Mouse (Mus musculus): ENCODE data around the gene Ror1.

Gene Ror1

DNA sequence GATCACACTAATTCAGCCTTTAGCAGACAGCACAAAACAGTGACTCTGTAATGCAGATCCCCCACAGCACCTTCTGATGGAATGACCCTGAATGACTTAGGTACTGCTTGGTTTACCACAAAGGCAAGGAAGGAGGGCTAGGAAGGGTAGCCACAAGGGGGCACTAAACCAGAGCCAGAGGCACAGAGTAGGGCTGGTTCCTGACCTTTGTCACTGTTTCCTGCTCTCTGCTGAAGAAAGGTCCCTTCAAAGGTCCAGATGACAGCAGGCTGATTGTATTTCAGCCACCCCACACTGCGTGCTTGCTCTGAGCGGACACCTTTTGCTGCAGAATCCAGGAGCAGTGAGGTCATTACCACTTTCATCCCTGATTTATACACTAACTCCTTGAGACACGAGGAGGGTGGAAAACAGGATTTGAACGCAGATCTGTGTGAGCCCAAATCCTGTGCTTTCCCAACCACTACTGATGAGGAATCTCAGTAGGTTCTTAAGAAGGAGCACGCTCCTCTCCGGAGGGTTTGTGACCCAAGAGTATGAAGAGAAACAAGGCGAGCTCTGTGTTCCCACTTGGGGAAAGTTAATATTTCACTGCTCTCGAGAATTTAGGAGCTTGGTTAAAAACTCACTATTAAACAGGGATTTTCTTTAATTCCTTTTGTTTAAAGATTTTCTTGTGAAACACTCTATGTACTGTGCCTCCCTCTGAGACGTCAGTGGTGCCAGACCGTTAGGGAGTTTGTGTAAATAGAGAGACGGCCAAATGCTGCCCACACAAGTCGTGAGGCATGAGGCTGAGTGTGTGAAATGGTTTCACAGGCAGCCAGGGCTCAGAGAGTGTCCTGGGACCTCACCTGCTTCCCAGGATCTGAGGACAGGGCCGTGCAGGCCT is 119.0 kb downstream of the Ror1 start:
- DNase-seq (ENCODE audit: low read depth): no peak

DNA sequence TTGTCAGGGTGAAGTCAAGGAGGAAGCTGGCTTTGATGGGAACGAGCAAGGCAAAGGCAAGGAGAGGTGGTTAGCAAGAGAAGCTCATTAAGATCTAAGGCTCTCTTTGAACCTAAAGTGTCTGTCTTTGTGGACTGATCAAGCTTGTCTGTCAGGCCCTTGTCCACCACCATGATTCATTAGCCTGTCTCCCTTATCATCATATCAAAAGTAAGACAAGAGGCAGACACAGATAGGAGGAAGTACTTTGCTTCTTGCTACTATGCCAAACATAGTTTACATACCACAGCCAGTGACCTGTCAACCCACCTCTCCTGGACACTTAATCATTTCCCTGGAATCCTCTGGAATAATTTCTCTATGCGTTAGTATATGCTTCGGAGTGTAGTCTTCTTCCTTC is 121.0 kb downstream of the Ror1 start:
- no peak for DNase-seq (ENCODE audit: low read depth)

DNA sequence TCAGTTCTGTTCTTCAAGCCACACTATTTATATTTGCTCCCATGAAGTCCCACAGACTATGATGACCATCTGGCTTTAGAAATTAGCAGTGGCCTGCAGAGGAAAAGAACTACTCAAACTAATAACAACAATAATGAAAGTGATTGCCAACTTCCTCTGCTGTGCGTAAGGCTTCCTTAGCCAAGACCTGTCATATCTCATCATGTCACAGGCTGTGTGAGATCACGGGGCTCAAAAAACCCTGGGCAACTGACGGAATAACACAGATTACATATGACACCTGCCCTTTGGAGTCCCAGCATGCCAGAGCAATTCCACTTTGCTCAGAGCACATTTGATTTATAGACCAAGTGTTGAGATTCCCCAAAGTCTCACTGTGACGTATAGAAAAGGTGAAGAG is 123.4 kb downstream of the Ror1 start:
- DNase-seq (ENCODE audit: low read depth): no peak

DNA sequence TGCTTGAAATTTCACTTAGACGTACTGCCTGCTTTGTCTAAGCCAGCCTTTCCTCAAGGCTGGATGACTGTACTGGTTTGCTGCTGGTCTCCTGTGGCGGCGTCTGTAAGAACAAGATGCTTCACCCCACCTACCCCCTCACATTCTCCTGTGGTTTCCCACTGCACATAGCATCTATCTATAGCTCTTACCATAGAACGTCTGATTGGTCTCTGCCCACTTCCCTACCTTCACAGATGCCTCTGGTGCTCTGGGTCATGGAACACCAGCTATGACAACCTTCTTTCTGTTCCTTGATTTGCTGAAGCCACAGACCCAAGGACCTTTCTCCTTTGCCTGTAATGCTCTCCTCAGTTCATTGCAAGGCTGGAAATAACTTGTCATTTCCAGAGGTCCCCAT is 124.0 kb downstream of the Ror1 start:
- DNase-seq (ENCODE audit: low read depth): peak; percentile 2

DNA sequence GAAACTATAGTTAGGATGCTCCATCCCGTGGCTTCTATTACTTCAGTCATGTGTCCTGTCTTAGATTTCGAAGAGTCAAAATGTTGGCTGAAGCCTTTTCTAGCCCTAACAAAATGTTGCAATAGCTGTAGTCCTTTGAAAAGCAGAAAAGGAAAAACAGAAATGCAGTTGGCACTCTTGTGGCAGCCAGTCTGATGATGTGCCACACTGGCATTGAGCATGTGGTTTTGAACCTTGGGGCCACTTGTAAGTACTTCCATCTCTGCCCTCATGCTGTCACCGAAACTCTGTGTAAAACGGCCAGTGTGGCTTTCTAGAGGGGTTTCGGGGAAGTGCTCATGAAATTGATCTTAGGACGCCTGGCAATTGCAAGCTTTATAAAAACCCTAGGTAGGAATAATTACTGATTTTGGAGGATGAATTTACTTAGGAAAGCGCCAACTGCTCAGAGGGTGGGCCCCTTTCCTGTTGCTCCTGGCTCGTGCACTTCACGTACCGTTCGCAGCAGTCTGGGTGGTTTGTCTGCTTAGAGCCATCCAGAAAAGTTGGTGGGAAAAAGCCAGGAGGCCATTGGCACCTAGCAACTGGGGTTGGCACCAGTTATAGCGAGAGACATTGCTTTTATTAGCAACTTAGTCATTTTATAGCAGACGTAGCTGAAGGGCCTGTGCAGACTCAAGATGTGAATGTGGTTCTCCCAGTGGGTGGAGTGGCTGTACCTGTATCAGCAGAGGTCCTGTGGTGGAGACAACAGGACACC is 126.6 kb downstream of the Ror1 start:
- no peak for DNase-seq (ENCODE audit: low read depth)

DNA sequence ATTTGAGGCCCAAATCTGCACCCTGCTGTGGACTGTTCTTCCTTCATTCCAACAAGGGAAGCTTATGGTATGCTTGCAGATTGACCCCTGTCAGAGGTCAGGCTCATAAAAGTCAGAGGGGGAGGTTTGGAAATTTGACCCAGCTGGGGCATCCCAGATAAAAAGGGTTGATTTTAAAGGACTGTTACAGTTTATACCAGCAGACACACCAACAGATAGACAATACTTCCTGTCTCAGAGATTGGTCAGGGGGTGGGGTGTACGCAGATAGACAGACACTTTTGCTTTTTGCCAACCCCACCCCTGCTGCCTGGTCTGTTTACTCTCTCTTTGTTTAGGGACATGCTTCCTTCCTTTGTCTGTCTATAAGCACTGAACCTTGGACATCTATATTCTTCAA is 127.9 kb downstream of the Ror1 start:
- no peak for DNase-seq (ENCODE audit: low read depth)

DNA sequence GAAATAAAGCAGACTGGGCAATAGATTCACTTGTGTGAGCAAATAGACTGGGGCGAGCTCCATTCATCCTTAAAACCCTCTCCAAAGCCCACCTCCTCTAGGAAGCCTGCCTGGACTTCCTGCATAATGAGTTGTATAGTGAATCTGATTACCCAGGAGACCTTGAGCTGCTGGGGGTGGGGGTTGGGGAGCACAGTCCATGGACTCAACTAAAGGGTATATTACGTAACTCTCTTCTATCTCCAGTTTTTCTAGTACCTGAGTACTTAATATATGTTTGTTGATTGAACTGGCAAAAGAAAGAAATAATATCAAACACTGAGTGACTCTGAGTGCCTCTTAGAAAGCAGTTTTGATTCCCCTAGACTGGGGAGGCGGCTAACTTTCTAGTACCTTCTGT is 128.4 kb downstream of the Ror1 start:
- no peak for DNase-seq (ENCODE audit: low read depth)

DNA sequence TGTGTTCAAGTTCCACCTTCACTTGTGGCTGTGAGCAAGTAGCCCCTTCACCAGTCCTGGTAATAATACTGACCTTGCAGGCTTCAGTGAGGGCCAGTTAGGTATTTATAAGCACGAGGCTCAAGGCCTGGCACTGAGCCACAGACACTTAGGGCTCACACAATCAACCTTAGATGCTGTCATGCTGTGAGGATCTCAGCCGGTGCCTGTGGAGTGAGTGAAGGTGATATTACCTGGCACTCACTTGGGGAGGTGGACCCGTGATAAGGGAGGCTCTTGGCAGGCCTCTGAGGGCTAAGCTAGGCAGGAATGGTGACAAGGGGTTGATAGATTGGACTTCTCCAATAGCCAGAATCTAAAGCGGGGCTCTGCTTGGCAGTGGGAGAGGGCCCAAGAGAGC is 131.0 kb downstream of the Ror1 start:
- no peak for DNase-seq (ENCODE audit: low read depth)

DNA sequence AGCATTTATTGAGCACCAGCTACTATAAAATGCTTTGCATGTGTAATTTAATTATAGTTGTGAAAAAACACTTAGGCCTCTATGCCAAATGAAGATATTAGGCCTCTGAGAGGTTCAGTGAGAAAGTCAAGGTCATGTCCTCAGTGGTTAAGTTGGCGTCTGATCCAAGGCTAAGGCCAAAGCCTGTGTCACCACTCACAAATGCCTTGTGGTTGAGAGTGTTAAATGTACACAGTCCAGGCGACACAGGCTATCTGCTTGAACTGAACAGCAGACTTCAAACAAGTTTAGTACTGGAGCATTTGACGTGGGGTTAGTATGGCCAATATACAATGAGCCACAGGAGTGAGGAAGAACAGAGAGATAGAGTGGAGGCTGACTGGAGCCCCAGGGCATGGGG is 132.5 kb downstream of the Ror1 start:
- no peak for DNase-seq (ENCODE audit: low read depth)

DNA sequence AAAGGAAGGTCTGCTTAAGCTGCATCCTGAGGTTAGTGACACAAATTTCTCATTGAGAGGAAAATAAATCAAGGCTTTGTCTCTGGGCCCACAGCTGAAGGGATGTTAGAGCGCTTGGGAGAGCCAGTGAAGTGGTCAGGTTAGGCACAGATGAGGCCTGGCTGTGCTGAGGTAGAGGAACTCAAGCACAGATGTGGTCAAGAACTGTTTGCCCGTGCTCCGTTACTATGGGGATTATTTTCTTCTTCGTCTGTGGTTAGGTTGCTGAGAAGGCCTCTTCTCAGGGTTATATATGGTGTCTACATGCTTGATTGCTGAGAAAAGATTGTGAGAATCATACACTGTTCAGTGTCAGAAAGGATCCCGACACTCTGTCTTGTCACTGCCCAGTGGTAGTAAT is 134.7 kb downstream of the Ror1 start:
- no peak for DNase-seq (ENCODE audit: low read depth)

DNA sequence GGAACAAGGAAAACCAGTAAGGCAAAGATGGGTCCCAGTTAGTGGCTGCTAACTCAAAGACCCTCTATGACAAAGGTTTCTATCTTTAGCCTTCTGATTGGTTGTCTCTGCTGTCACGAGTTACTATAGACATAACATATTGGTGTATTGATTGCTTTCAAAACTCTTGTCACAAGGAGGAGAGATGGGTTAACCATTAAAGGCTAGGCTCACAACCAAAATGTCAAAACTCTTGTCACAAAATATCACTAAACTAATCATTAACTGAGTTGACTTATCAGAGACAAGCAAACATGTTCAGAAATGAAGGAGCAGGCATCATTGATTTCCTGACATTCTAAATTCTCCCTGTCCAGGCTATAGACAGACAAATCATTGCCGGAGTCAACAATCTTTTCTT is 135.4 kb downstream of the Ror1 start:
- no peak for DNase-seq (ENCODE audit: low read depth)

DNA sequence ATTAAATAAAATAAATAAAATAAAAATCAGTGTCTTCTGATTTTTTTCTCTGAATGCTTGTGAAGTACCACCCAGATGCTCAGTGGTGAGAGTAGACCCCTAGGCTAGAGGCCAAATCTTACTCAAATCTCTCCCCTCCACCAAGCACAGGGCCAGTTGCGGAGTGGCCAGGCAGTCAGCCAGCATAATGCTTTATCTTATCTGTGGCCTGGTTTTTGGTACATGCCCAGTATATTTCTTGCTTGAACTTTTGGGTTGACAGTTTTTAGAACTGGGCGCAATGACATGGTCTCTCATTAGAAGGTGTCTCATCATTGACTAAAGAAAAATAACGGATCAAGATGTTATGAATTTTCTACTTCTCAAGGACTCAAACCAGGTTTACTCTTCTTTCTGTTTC is 136.3 kb downstream of the Ror1 start:
- DNase-seq (ENCODE audit: low read depth): no peak

DNA sequence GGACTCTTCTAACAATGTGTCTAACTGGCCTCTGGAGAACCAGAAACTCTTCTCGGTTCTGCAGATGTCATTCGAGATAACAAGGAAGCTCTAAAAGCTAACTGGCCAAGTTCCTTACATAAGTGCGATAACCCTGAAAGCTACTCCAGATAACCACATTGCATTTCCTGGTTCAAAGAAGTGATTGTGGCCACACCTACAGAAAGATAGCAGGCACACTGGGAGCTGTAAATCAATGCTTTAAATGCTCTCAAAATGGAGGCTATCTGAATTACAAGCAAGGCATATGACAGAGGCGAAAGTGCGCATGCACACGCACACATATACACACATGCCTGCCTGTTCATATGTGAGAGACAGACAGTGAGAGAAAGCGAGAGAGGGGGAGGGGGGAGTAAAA is 136.9 kb downstream of the Ror1 start:
- DNase-seq (ENCODE audit: low read depth): no peak

DNA sequence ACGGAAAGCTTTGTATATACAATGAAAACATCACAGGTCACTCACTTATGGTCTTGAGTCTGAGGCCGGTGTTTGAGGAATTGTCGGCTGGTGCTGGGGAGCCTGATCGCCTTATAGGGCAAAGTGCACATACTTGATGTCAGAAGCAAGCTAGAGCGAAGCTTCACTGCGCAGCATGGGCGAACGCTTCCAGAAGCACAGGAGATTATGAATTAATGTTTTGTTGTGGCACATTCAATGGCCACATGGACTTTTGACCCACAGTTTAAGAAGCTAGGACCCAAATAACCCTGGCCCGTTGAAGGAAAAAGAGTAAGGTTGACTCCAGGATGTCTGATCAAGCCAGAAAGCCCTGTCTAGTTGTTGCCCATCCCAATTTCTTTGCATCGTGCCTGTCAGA is 138.2 kb downstream of the Ror1 start:
- no peak for DNase-seq (ENCODE audit: low read depth)

DNA sequence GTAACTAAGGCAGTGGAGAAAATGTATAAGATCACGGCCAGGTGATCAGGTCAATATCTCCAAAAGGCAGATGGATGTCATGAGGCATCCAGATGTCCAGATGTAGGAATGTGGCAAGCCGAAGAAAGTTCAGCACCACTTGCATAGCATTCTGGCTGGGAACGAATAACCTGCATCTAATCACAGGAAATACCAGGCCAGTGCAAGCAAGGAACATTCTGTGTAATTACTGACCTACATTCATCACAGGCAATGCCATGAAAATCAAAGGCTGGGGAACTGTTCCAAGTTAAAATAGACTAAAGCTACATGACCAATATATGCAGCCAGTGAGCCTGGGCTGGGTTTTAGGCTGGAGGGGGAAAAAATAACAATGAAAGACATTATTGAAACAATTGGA is 140.7 kb downstream of the Ror1 start:
- no peak for DNase-seq (ENCODE audit: low read depth)

DNA sequence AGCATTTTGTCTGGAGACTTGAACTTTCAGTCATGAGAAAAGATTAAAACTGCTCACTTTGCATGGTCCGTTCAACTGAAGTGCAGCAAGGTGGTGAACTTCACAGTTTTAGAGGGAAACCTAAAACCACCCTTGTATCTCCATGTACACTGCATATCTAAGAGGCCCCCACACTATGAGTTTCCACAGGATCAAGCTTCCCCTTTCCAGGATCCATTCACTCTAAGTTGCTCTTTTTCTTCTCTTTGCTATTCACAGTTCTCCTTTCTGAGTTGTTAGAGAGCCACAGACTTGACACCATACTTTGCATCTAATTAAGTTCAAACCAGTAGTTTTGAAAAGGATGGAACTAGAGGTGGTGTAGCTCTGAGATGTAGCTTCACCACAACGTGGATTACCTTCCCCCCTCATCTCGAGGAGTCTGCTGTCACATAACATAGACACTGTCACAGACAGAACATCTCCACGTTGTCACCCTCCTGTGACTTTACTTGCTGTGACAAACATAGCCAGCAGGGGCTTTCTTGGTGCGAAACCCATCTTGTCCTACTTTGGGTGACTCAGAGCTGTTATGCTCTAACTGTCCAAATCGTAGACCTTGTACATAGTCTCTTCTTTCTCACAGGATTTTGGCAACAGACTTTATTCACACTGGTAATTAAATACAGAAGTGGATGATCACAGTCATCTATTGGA is 146.6 kb downstream of the Ror1 start:
- DNase-seq (ENCODE audit: low read depth): no peak

DNA sequence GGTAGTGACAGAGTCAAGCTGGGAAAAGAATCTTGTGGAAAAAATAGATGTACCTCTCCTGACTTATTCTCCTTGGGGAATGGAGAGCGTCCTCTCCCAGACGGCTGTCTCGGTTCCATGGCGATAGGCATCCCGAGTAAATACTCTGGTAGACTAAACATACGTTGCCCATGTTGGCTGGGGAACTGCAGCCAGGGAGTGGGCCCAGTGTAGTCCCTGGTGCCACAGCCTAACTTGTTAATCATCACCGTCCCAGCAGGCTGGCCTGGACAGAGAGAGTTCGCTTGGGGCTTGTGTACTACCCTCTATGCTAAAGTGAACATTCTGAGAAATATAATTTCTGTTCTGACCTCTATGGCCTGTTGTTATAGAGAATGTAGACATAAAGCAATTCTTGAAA is 148.7 kb downstream of the Ror1 start:
- no peak for DNase-seq (ENCODE audit: low read depth)

DNA sequence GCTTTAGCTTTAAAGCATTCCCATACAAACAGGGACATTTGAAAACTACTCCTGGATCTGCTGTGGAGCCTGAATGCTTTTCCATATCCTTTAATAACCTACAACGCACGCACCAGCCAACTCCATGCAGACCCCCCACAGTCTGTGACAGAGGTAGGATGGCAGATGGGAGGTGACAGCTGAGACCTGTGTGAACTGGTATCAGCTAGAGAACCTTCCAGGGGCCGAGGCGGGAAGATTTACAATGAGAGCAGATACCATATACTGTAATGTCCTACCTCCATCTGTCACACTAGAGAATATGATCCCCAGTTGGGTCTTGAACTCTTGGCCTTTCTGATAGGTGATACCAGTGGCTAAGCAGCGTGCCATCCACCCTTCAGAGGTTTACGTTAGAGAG is 149.1 kb downstream of the Ror1 start:
- no peak for DNase-seq (ENCODE audit: low read depth)

DNA sequence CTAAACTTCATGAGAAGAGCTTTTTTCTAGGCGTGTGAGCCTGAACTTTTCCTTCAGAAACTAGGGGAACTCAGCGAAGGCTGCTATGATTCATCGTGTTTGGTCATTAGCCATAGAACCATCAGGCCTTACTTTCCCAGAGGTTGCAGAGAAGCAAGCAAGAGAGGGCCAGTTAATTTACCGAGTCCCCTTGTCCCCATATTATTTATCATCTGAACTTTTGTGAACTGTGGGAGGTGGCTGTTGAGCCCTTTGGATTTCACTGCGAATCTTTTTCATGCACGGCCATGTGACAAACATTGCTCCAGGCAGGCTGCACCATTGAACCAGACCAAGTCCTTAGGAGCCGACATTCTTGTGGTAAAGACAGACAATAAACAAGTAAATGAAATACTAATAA is 152.2 kb downstream of the Ror1 start:
- no peak for DNase-seq (ENCODE audit: low read depth)

DNA sequence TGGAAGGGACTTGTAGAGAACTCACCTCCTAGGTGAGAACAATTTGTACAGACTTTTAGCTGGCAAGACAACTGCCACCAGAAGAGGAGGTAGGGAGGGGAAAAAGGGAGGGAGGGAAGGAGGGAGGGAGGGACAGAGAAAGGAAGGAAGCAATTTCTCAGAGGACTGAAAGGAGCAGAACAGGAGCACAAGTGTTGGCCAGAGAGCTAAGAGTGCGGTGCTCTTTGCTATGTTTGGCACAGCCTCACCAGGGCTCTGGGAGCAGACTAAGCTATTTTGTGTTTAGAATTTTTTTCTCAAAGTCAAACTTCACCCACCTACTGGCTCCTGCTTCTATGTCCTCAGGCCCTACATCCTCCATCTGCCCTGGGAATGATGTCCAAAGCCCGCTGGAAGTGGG is 152.7 kb downstream of the Ror1 start:
- no peak for DNase-seq (ENCODE audit: low read depth)

DNA sequence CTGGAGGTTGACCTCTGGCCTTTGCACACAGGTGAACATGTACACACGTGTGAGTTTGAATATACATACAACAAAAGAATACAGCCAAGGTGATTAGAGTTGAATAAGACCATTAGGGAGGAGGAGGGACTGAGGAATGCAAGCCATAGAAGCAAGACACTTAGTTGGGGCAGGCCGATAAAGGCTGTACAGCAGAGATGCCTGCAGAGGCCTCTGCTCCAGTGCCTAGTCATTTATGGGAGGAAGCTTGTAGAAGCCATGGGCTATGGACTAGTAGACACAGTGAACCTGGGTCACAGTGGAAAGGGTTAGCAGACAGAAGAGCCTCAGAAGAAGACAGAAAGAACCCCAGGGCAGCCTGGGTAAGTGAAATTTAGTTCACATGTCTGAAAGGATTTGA is 155.7 kb downstream of the Ror1 start:
- no peak for DNase-seq (ENCODE audit: low read depth)

DNA sequence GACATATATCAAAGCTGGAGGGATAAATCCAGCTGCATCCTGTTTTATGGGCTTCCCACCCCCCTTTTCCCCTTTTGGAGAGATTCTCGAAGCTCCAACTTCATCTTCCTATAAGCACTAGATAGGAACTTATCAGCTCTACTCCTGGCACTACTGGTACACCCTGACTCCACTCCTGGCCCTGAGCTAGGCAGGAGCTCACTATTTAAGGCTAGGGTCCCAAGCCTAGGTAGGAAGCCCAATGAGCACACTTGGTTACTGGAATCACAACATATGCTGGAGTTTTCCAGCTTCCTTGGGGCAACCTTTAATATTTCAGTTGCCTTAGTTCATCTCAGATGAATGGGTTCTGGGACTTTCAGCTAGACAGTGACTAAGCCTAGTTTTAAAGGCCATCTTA is 156.5 kb downstream of the Ror1 start:
- DNase-seq (ENCODE audit: low read depth): no peak

DNA sequence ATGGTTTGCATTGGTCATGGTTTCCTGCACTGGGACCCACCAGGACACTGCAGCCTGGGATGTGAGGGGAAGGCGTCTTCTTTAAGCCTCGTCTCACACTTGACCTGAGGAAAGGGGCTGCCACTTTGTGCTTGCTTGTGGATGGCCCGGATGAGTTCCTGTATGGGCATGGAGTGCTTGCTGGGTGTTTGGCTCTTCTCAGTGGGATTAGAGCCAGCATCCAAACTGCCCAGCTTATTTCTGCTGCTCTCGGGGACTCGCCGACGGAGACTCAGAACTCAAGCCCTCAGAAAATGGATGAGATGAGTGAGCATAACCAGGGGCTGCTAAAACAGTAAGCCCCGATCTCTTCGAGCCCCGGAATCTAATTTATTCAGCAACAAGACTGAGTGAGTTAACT is 157.1 kb downstream of the Ror1 start:
- DNase-seq (ENCODE audit: low read depth): no peak
